Mouse (Mus musculus) lung, postnatal 36 days (tissue): ENCODE results near the gene Usp29.
"Not testable (repeated sequence)": the region's sequence is repeated elsewhere in the genome, so short reads cannot be mapped to it uniquely, and the experiment has no call there.

ENCODE experiments used
- DNase-seq: peaks from one replicate; pipeline ENCODE4 v3.0.0; 2022; ENCODE audit warnings: mixed read lengths

The Usp29 gene

GRCm38 (mm10) chr7:6770286-6770685 is 39.9 kb downstream of the Usp29 start:
- DNase-seq = no peak

DNA sequence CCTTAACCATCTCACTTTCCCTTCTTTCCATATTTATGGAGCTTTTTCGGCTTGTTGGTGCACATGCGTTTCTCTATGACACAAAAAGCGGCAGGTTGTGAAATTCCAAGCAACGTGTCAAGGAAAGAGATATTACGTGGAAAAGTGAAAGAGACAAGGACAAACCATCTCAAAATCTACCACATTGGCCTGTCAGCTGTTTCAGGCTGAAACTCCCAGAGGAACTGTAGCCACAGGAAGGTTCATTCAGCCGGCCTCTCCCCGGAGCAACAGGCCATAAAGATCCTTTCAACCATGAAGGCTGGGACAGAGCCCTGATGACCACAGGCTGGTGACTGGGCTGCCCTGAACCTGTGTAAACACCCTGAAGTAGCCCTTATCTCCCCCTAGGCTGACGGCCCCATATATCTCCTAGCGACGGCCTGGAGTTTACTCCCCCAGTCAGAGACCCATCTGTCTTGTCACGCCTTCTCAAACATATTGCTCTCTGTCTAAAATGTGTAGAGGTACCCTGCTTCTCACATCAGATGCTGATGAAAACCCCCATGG is 43.6 kb downstream of the Usp29 start:
- not testable (repeated sequence) for DNase-seq

GRCm38 (mm10) chr7:6776314-6777059 is 46.1 kb downstream of the Usp29 start:
- no peak for DNase-seq

- DNase-seq = peak; percentile 4
Observed at GRCm38 (mm10) chr7:6777107-6777506, 46.7 kb downstream of the Usp29 start.

- no peak for DNase-seq
Observed at GRCm38 (mm10) chr7:6777689-6778088, 47.3 kb downstream of the Usp29 start.

- no peak for DNase-seq
Observed at GRCm38 (mm10) chr7:6779172-6779571, 48.8 kb downstream of the Usp29 start.

GRCm38 (mm10) chr7:6781541-6781940 is 51.2 kb downstream of the Usp29 start:
- no peak for DNase-seq

GRCm38 (mm10) chr7:6784340-6785073 is 54.1 kb downstream of the Usp29 start:
- DNase-seq = no peak

- no peak for DNase-seq
Observed at GRCm38 (mm10) chr7:6787000-6787399, 56.6 kb downstream of the Usp29 start.

DNA sequence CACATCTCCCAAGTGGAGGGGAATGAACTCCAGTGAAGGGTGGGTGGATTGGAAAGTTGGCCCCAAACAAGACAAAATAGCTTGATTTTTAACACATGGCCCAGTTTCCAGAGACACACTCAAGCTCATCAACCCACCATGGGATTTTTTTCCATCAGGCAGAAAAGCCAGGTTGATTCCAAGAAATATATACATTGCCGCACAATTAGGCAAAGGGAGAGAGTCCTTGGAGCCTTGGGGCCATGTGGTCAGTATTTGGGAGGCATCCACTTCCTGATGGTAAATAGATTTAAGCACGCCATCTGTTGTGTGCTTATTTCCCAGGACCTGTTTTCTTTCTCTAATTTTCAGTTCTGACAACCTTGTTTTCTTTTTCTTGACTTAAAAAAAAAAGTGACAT is 57.7 kb downstream of the Usp29 start:
- DNase-seq = no peak

DNA sequence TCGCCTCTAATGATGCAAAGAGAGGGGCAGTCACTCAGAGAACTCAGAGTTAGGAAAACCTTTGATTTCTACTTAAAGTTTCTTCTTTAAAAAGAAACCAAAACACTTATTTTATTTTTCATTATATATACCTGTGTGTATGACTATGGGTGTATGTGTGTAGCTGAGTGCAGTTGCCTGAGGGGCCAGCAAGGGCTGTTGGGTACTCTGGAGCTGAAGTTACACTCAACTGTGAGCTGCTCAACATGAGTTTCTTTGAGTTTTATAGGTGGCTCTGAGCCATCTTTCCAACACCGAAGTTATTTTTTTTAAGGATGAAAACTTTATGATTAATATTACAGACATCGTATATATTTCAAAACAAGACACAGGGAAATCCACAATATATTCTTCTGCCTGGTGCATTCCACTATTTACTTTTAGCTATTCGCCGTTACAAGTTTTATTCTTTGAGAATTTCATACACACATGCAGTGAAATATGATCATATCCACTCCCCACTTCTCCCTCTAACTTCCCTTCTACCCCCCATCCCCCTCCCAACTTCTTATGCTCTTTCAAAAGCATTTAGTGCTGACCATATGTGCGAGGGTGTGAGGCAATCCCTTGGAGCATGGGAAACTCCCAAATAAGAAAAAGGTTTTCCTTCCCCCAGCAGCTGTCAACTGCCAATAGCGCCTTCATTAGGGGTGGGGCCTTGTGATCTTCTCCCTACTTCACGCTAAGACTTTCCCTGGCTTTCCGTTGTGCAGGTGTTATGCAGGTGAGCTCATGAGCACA is 61.1 kb downstream of the Usp29 start:
- no peak for DNase-seq

DNA sequence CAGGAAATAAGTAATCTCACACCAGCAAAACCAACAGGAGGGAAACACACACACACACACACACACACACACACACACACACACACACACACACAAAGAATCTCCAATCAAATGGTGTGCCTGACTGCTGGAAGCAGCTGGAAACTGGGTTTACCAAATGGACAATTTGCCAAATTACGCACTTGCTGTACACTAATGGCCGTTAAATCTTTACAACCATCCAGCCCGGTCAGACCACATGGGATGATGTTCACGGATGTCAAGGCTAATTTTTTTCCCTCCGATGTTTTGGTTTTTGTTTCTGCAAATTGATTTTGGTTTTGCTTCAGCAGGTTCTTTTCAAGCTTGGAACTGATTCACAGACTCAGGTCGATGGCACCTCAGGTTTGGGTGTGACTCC is 62.9 kb downstream of the Usp29 start:
- no peak for DNase-seq

DNA sequence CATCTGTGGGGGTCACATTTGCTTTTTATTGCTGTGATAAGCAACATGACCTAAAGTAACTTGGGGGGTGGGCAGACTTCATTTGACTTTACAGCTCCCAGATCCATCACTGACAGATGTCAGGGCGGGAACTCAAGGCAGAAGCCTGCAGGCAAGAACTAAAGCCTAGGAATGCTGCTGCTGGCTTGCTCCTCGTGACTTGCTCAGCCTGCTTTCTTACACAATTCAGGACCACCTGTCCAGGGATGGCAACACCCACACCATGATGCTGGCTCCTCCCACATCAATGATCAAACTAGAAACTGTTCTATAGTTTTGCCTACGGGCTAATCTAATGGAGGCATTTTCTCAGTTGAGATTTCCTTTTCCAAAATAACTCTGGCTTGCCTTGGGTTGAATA is 63.4 kb downstream of the Usp29 start:
- no peak for DNase-seq

DNA sequence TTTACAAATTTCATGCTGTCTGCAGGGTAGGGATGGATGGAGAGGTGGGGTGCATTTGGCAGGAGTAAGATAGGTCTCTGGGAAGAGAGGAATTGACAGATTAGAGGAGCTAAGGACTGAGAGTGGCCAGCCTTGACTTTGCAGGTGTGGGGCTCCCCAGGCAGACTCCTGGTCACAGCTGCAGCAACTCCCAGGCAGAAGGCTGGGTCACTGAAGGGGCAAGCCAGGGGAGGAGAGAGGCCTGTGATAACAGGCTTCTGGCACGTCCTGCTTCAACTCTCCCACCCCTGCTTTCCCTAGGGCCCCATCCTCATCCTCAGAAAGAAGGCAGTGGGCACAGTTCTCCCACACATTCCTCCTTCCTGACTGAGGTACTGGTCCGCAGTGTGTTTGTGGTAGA is 67.0 kb downstream of the Usp29 start:
- DNase-seq = no peak

DNA sequence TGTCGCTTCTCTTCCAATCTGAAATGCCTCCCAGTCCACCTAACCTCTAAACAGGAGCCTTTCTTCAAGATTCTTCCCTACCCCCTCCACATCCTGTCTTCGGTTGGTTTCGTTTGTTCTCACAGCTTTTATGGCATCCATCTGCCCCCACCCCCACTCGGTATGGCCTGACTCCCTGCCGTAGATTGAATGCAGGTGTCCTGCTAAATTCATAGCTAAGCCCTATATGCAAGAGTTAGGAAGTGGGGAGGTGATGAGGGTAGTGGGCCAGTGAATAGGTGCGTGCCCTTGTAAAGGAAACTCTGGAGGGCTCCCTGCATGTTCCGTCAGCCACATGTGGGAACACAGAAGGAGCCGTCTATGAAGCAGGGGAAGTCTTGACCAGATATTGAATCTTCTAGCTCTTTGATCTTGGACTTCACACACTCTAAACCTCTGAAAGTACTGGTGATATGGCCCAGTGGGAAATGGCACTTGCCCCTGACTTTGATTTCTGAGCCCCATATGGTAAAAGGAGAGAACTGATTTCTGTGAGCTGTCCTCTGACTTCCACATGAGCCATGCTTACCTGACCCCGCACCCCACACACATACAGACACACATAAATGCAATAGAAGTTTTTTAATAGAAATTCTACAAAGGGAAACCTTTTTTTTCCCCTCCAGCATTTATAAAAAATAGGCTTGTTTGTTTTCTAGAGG is 68.9 kb downstream of the Usp29 start:
- no peak for DNase-seq

GRCm38 (mm10) chr7:6800586-6801441 is 70.4 kb downstream of the Usp29 start:
- DNase-seq = no peak

DNA sequence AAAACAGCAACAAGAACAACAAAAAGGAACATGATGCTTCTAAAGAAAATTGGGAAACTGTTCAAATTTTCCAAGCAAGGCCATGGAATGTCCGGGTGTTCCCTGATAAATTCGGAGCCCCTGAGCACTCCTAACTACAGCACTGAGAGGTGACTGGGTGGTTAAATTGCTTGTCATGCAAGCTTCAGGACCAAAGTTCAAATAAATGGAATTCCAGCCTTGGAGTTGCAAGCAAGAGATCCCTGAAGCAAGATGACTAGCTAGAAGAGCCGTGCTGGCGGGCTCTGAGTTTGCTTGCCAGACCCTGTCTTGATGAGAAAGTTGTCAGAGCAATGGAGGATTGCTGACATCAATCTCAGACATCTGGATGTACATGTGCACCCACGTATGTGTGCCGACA is 71.3 kb downstream of the Usp29 start:
- DNase-seq = no peak

DNA sequence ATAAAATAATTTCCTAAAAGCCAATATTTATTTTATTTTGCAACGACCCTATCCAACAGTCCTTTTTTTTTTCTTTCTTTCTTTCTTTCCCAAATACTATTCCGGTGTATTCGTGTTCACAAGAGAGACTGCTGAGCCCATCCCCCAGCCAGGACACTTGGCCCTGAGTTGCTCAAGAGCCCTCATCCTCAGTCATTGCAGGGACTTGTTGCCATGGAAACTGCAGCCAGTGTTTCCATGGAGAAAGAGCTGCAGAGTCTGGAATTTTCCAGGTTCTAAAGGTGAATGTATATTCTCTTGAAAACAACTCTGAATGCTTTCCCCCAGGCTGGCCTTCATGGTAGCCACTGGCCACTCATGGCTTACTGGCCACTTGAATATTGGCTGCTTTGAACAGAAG is 80.2 kb downstream of the Usp29 start:
- no peak for DNase-seq

GRCm38 (mm10) chr7:6814971-6815370 is 84.6 kb downstream of the Usp29 start:
- no peak for DNase-seq

GRCm38 (mm10) chr7:6816706-6817376 is 86.5 kb downstream of the Usp29 start:
- no peak for DNase-seq

- DNase-seq = no peak
Observed at GRCm38 (mm10) chr7:6820296-6820695, 89.9 kb downstream of the Usp29 start.
